Mouse (Mus musculus): Measurements from ENCODE around the gene Prss16.

DNA sequence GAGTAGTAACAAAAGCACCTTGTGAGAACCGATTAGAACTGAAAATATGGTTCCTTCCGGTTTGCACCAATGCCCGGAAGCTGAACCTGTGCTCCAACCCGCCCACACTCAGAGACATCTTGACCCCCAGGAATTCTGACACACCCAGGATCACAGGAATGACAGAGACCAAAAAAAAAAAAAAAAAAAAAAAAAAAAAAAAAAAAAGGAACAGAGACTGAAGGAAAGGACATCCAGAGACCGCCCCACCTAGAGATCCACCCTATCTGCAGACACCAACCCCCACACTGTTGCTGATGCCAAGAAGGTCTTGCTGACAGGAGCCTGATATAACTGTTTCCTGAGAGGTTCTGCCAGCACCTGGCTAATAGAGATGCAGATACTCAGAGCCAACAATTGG lies 17.0 kb downstream of the Prss16 start:
- TF ChIP-seq GATA1 (IDR thresholded peaks at IDR 0.05; ENCODE audit: borderline replicate concordance, low read length) = no peak
- TF ChIP-seq FLI1 (IDR thresholded peaks at IDR 0.05; ENCODE audit: low read length) = peak; percentile 21; the same call in 1 of the 2 replicates

Measured in megakaryocyte, embryonic 14.5 days (primary cell).